In genomic region chr6:99631637-99632036, GRCm38 (mm10) we compare ENCODE assay signal across 22 mouse cellular contexts. TPM values are rescaled to one million over a fixed set of nuclear protein-coding genes. Genes with fewer than 3 reads are reported as not detected.
A peak's percentile ranks its signal among the peaks of the same experiment; 100 is the strongest.
DNase-seq lines count a peak whose midpoint lies in the region; TF ChIP-seq lines count a peak whose summit lies in the region.
"Had no signal": no experiment of that assay in that cellular context is flagged by ENCODE, and none has a peak within 500 bp of the region (broad histone marks: within the 10 kb centered on the region; RNA-seq: fewer than 3 reads in every experiment).

No protein-coding gene starts in this region.

- 89% methylated on average over 5 of the region's 5 CpGs for WGBS in thymus, adult 2 months

- DNase-seq in layer of hippocampus, adult 11-12 months (ENCODE audit: low spot score): peak; percentile 38
- DNase-seq in layer of hippocampus, postnatal 10 days (ENCODE audit: low spot score in 2 of 2): no peak
- DNase-seq in layer of hippocampus, adult 9-10 months (ENCODE audit: low spot score): peak; percentile 35
- no peak for DNase-seq in layer of hippocampus, postnatal 25 days (ENCODE audit: extremely low spot score in 1 of 2, low spot score in 1 of 2)
- no peak for DNase-seq in thymus, adult 2 months
- DNase-seq in thymus, postnatal 10 days (ENCODE audit: low spot score in 2 of 2): no peak
- DNase-seq in layer of hippocampus, adult 9-11 months: peak; percentile 42
- DNase-seq: adrenal gland, adult 8-10 months; adrenal gland, postnatal 14 days; adrenal gland, postnatal 36 days; B cell, adult 2 months; cerebellum, adult 11-12 months; cerebellum, adult 2 months; cerebellum, adult 9-10 months; cerebellum, postnatal 10 days; cerebellum, postnatal 25 days had no signal

- no peak for TF ChIP-seq POLR2A in thymus, adult 2 months (IDR thresholded peaks at IDR 0.05; ENCODE audit: control insufficient read depth, extremely low read depth, insufficient read depth, low read length, poor library complexity)

- H3K4me3 ChIP-seq in thymus, adult 2 months (ENCODE audit: control insufficient read depth, insufficient read depth, low read length): no peak overlapping the region
- H3K4me3 ChIP-seq: embryonic facial prominence, embryonic 10.5 days; embryonic facial prominence, embryonic 12.5 days; forebrain, embryonic 13.5 days had no signal

- H3K36me3 ChIP-seq in thymus, adult 2 months (ENCODE audit: control insufficient read depth, insufficient read depth, low read length): peaks cover 9% of the 10 kb centered on the region
- H3K36me3 ChIP-seq: G1E had no signal

- H3K27ac ChIP-seq in thymus, adult 2 months (ENCODE audit: control insufficient read depth, insufficient read depth, low read length): peak overlapping the region; percentile 44; the same call in 1 of the 2 replicates
- H3K27ac ChIP-seq: embryonic facial prominence, embryonic 10.5 days; embryonic facial prominence, embryonic 12.5 days; forebrain, embryonic 13.5 days had no signal

- no peaks in the 10 kb centered on the region for H3K27me3 ChIP-seq in thymus, adult 2 months (ENCODE audit: control insufficient read depth, insufficient read depth, low read length)
- H3K27me3 ChIP-seq: CH12.LX; embryonic facial prominence, embryonic 12.5 days; forebrain, embryonic 13.5 days; Patski had no signal

- peaks cover 23% of the 10 kb centered on the region for H3K4me1 ChIP-seq in thymus, adult 2 months (replicated peaks; ENCODE audit: control insufficient read depth, insufficient read depth, low read length)
- H3K4me1 ChIP-seq: embryonic facial prominence, embryonic 12.5 days had no signal

- no peak for TF ChIP-seq CTCF in thymus, adult 2 months (IDR thresholded peaks at IDR 0.05; ENCODE audit: borderline replicate concordance, control insufficient read depth, extremely low read depth, insufficient read depth, low read length, poor library complexity)

RNA-seq across cellular contexts. Expression of gene Eif4e3, which starts 34.9 kb away (rescaled TPM):
- 10 to 100 TPM; 18.4 to 20.3 TPM for total RNA-seq in layer of hippocampus, postnatal 10 days (2021)
- 10 to 100 TPM; 21.0 to 21.5 TPM for total RNA-seq in layer of hippocampus, postnatal 25 days (2021)
- 30.4 and 34.4 TPM in 2 replicates for polyA plus RNA-seq in thymus, adult 2 months (2012; rRNA removed)
- total RNA-seq: G1E had no signal
- polyA plus RNA-seq: G1E had no signal

RNA-seq across cellular contexts. Expression of gene Gm20696, which starts 35.0 kb away (rescaled TPM):
- total RNA-seq in layer of hippocampus, postnatal 10 days (2021): 1 to 10 TPM; 7.1 to 8.8 TPM
- total RNA-seq in layer of hippocampus, postnatal 25 days (2021): 1 to 10 TPM; 6.5 to 7.8 TPM
- polyA plus RNA-seq in thymus, adult 2 months (2012; rRNA removed): 2.7 and 3.3 TPM in 2 replicates
- polyA plus RNA-seq: G1E had no signal

Comparison
In these comparisons a context has a peak if more than half of its experiments do, and no peak if none do; other contexts are left out.
1. DNase-seq: peak in layer of hippocampus, adult 11-12 months (single experiment), layer of hippocampus, adult 9-10 months (single experiment) and layer of hippocampus, adult 9-11 months (single experiment); none in layer of hippocampus, postnatal 10 days (0 of 2), layer of hippocampus, postnatal 25 days (0 of 2), thymus, adult 2 months (single experiment) and thymus, postnatal 10 days (0 of 2).